Mouse (Mus musculus) lung, embryonic 16.5 days (tissue): Measurements from ENCODE around the gene Otp. TPM values are rescaled to one million over a fixed set of nuclear protein-coding genes. Genes with fewer than 3 reads are reported as not detected.

Experiments used
- ATAC-seq: fragments of 200-750 bp; cut with Nextera tagmentation; 2 replicates; pipeline ENCODE4 v1.8.0; 2017; ENCODE audit warnings: low read depth, mild to moderate bottlenecking, moderate library complexity
- H3K27ac ChIP-seq: fragments of 300-500 bp; sonication (generic); 2 replicates; pipeline ENCODE4 v1.5.1; 2014; ENCODE audit warnings: mild to moderate bottlenecking, control low read depth, low read length
- H3K27me3 ChIP-seq: fragments of 300-500 bp; sonication (generic); 2 replicates; pipeline ENCODE4 v1.6.1; 2014; ENCODE audit warnings: low read depth, low read length, mixed read lengths; ENCODE audit not compliant: control insufficient read depth, insufficient read depth
- H3K36me3 ChIP-seq: fragments of 300-500 bp; sonication (generic); 2 replicates; pipeline ENCODE4 v1.6.1; 2014; ENCODE audit warnings: low read length; ENCODE audit not compliant: control insufficient read depth, insufficient read depth
- H3K4me1 ChIP-seq: fragments of 300-500 bp; sonication (generic); replicated peaks from 2 replicates; pipeline ENCODE4 v1.6.1; 2014; ENCODE audit warnings: low read length, mixed read lengths; ENCODE audit not compliant: control insufficient read depth, insufficient read depth
- H3K4me2 ChIP-seq: fragments of 300-500 bp; sonication (generic); 2 replicates; pipeline ENCODE4 v1.6.1; 2014; ENCODE audit warnings: low read depth, low read length, control low read depth
- H3K4me3 ChIP-seq: fragments of 300-500 bp; sonication (generic); 2 replicates; pipeline ENCODE4 v1.5.1; 2014; ENCODE audit warnings: mild to moderate bottlenecking, low read length, control low read depth
- H3K9ac ChIP-seq: fragments of 300-500 bp; sonication (generic); 2 replicates; pipeline ENCODE4 v1.6.1; 2014; ENCODE audit warnings: low read length, control low read depth
- H3K9me3 ChIP-seq: fragments of 300-500 bp; sonication (generic); 2 replicates; pipeline ENCODE4 v1.6.1; 2016; ENCODE audit warnings: low read length; ENCODE audit not compliant: control insufficient read depth
- WGBS: fragments of 180-500 bp; shearing (Covaris S2); extraction: QIAGEN DNeasy Blood & Tissue Kit; methylation state at CpG from one replicate; pipeline ENCODE4 v1.1.7; 2014; 5-methylcytosine and 5-hydroxymethylcytosine counted together
- polyA plus RNA-seq: library from polyadenylated mRNA; unstranded; fragments of >200 nt; fragmentation: Nextera tagmentation; extraction: Ambion mirVana; gene quantifications from 2 replicates; pipeline ENCODE4 v1.2.1, GENCODE M21; 2015

The Otp gene
- polyA plus RNA-seq, 1 experiment from 2014 or later, result not detected

GRCm38 (mm10) chr13:94881201-94881600 lies 5.8 kb downstream of the Otp start:
- H3K9me3 ChIP-seq, result no peaks in the 10 kb centered on the region
- H3K4me3 ChIP-seq, result no peak overlapping the region
- peaks cover 19% of the 10 kb centered on the region for H3K4me1 ChIP-seq
- WGBS, result 2% methylated on average over 3 of the region's 3 CpGs
- ATAC-seq, result no peak
- H3K4me2 ChIP-seq, result no peak overlapping the region
- no peaks in the 10 kb centered on the region for H3K36me3 ChIP-seq
- H3K9ac ChIP-seq, result no peak overlapping the region
- H3K27me3 ChIP-seq, result peaks cover 83% of the 10 kb centered on the region
- H3K27ac ChIP-seq, result no peak overlapping the region

GRCm38 (mm10) chr13:94882221-94882620 lies 6.8 kb downstream of the Otp start:
- H3K4me3 ChIP-seq, result no peak overlapping the region; the same call in 1 of the 2 replicates

GRCm38 (mm10) chr13:94882711-94883145 lies 7.3 kb downstream of the Otp start:
- Histone ChIP-seq H3K4me1 (peaks cover 19% of the 10 kb centered on the region), H3K27me3 (peaks cover 81% of the 10 kb centered on the region), H3K4me3 (peak overlapping the region; percentile 51), H3K9ac (no peak overlapping the region), H3K9me3 (no peaks in the 10 kb centered on the region), H3K27ac (no peak overlapping the region), H3K36me3 (no peaks in the 10 kb centered on the region), H3K4me2 (peak overlapping the region; percentile 80)
- under 1% methylated on average over 32 of the region's 37 CpGs for WGBS
- ATAC-seq, result peak; percentile 37

More at GRCm38 (mm10) chr13:94882221-94882620, 6.8 kb downstream of the Otp start:
- no peak overlapping the region for H3K4me2 ChIP-seq
- H3K36me3 ChIP-seq, result no peaks in the 10 kb centered on the region
- 3% methylated on average over 10 of the region's 10 CpGs for WGBS
- peaks cover 19% of the 10 kb centered on the region for H3K4me1 ChIP-seq
- no peak overlapping the region for H3K9ac ChIP-seq
- no peak for ATAC-seq
- no peaks in the 10 kb centered on the region for H3K9me3 ChIP-seq
- H3K27ac ChIP-seq, result no peak overlapping the region
- H3K27me3 ChIP-seq, result peaks cover 81% of the 10 kb centered on the region

GRCm38 (mm10) chr13:94883163-94883965 lies 8.0 kb downstream of the Otp start:
- H3K4me3 ChIP-seq, result peak overlapping the region; percentile 51
- no peaks in the 10 kb centered on the region for H3K36me3 ChIP-seq
- no peak overlapping the region for H3K9ac ChIP-seq
- WGBS, result under 1% methylated on average over 55 of the region's 95 CpGs
- peak; percentile 81 for ATAC-seq
- H3K4me2 ChIP-seq, result peak overlapping the region; percentile 80
- H3K27me3 ChIP-seq, result peaks cover 84% of the 10 kb centered on the region
- no peak overlapping the region for H3K27ac ChIP-seq
- peaks cover 19% of the 10 kb centered on the region for H3K4me1 ChIP-seq
- H3K9me3 ChIP-seq, result no peaks in the 10 kb centered on the region

GRCm38 (mm10) chr13:94883966-94884960 lies 8.9 kb downstream of the Otp start:
- no peak overlapping the region for H3K9ac ChIP-seq
- peaks cover 19% of the 10 kb centered on the region for H3K4me1 ChIP-seq
- 2% methylated on average over 36 of the region's 36 CpGs for WGBS
- H3K27ac ChIP-seq, result no peak overlapping the region
- H3K4me3 ChIP-seq, result peak overlapping the region; percentile 51
- H3K4me2 ChIP-seq, result peak overlapping the region; percentile 80
- no peak for ATAC-seq
- no peaks in the 10 kb centered on the region for H3K9me3 ChIP-seq
- H3K27me3 ChIP-seq, result peaks cover 88% of the 10 kb centered on the region
- no peaks in the 10 kb centered on the region for H3K36me3 ChIP-seq

GRCm38 (mm10) chr13:94885291-94886235 lies 10.2 kb downstream of the Otp start:
- Histone ChIP-seq H3K27ac (no peak overlapping the region), H3K27me3 (peaks cover 83% of the 10 kb centered on the region), H3K4me3 (peak overlapping the region; percentile 20), H3K36me3 (no peaks in the 10 kb centered on the region), H3K4me1 (peaks cover 19% of the 10 kb centered on the region), H3K9me3 (no peaks in the 10 kb centered on the region), H3K4me2 (peak overlapping the region; percentile 18; the same call in 1 of the 2 replicates), H3K9ac (no peak overlapping the region)
- 2% methylated on average over 55 of the region's 81 CpGs for WGBS
- ATAC-seq, result no peak

- Histone ChIP-seq H3K27me3 (no peaks in the 10 kb centered on the region), H3K9ac (no peak overlapping the region), H3K27ac (no peak overlapping the region), H3K9me3 (no peaks in the 10 kb centered on the region), H3K36me3 (no peaks in the 10 kb centered on the region), H3K4me1 (no peaks in the 10 kb centered on the region), H3K4me2 (no peak overlapping the region), H3K4me3 (no peak overlapping the region)
- 82% methylated on average over 10 of the region's 10 CpGs for WGBS
- ATAC-seq, result no peak
Measured at GRCm38 (mm10) chr13:94907841-94908240, 32.4 kb downstream of the Otp start.

- WGBS, result 19% methylated on average over 11 of the region's 11 CpGs
- Histone ChIP-seq H3K36me3 (no peaks in the 10 kb centered on the region), H3K4me2 (no peak overlapping the region), H3K4me3 (no peak overlapping the region), H3K4me1 (no peaks in the 10 kb centered on the region), H3K9me3 (no peaks in the 10 kb centered on the region), H3K27ac (no peak overlapping the region), H3K27me3 (no peaks in the 10 kb centered on the region; the same call in 1 of the 2 replicates), H3K9ac (no peak overlapping the region)
- ATAC-seq, result no peak
Measured at GRCm38 (mm10) chr13:94912961-94913360, 37.6 kb downstream of the Otp start.
